Mouse (Mus musculus) adrenal gland, postnatal 14 days (tissue): ENCODE data around the gene Cmbl. TPM values are rescaled to one million over a fixed set of nuclear protein-coding genes. Genes with fewer than 3 reads are reported as not detected.

ENCODE experiments used
- DNase-seq: peaks from one replicate; pipeline ENCODE4 v3.0.0; 2021; ENCODE audit warnings: mixed read lengths
- total RNA-seq: library from RNA; stranded (reverse); gene quantifications from 2 replicates; pipeline ENCODE4 v1.2.3, GENCODE M21; 2021

Cmbl gene
- total RNA-seq, 1 experiment from 2014 or later: 91.6 TPM

DNA sequence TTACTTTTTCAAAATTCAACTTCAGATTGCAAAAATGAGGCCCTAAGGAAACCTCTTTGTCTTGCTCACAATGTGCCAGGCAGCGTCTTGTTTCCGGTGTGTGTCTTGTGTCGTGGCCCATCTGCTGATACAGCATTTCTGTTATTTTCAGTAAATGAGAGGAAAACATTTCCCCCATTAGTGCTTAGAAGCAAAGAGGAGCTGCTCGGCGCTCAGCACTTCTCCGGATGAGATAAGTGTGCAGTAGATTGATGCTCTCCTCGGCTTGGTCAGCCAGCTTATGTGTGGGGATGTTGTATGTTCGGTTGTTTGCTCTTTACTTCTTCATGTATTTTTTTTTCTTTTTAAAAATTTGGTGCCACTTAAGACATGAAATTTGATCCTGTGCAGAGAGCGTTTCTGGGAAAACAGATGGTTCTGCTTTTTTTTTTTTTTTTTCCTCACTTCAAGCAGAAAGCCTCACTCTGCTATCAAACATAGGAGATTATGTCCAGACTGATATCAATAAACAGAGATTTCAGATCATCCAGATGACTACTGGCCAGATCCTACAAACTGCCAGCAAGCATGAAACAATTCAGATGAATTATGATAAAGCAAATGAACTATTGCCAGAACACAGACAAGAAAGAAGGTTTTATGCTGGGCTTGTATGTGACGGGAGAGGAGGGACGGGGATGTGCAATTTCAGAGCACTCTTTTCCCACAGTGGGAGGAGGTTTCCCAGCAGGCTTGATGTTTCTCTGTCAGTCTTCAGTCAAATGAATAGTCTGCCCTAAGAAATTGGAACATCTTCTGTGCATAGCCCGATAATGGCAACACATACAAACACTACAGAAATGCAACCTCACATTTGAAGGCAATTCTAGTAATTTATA is 62.3 kb downstream of the Cmbl start:
- DNase-seq: no peak

DNA sequence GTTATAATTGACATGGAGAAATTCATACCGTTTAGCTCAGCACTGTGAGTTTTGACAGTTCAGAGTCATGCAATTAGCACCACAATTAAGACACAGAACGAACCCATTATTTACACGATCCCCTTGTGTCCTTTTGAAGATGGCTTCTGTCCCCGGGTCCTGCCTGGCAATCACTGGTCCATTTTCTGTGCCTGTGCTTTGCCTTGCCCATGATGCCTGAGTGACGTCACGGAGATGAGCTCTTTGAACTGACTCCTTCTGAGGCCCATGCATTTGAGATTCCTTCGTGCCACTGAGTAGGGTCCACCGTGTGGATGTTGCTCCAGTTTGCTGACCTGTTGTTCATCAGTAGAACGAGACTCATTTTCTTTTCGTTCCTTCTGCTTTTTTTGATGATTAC is 63.0 kb downstream of the Cmbl start:
- DNase-seq: no peak

DNA sequence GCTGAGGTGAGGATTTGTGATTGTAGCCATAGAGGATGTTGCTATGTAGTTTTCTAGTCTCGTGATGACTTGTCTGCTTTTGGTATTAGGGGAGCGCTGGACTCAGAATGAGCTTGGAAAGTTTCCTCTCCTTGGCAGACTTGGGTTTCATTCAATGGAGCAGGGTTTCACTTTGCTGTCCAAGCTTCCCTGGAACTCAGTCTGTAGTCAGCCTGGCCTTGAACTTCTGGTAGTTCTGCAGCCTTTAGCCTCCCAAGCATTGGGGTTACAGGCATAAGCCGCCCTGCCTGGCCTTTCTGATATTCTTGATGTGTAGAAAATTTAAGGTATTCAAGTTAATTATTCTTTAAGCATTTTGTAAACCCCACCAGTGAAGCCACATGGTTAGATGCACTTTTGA is 64.4 kb downstream of the Cmbl start:
- no peak for DNase-seq

DNA sequence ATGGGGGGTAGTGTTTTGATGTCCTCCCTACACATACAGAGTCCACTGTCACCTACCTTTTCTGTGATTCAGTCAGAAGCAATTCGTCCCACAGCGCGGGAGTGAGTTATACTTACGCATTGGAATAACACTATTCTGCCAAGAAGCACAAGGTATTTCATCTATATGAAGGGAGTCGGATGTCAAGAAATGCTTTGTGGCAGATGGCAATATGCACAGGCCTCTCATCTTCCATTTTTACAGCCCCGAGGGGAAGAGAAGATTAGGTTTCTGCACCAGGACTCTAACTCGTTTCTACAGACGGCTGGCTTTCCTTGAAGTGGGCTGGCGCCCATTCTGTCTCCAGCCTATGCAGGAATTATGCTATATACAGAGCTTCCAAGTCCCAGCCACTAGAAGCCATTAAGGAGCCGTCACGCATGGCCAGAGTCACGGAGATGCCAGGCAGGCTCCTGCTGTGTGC is 66.2 kb downstream of the Cmbl start:
- DNase-seq: no peak

DNA sequence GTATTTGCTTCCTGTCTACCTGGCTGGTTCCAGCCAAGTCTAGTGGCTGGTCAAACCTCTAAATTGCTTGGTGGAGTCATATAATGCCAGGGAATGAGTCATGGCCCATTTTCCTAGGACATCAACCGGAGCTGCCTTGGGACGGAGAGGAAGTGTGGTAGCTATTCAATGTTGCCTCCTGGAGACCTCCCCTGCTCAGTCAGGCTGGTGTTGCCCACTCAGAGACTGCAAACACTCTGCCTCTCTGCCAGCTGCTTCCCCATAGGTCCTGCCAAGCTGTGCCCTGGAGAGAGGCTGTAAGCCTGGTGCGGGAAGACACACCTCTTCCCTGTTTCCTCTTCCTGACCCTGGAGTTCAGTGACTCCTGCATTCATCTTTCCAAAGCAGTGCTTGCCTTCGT is 67.3 kb downstream of the Cmbl start:
- DNase-seq: peak; percentile 39

DNA sequence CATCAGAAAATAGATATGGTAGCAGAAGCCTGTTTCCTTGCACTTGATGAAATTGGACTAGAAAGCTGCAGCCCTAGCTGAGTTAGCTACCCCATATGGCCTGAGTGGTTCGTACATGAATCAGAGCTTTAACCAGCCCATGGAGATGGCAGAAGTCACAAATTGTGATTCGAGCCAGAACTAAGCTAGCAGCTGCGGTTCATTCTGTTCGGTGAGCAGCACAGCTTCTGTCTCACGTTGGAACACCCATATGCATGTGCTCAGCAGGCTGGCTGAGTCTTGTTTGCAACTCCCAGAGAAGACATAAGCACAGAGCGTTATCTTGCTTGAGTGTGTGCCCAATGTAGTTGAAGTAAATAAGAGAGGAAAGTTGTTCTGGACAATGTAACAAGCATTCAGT is 69.4 kb downstream of the Cmbl start:
- DNase-seq: no peak

DNA sequence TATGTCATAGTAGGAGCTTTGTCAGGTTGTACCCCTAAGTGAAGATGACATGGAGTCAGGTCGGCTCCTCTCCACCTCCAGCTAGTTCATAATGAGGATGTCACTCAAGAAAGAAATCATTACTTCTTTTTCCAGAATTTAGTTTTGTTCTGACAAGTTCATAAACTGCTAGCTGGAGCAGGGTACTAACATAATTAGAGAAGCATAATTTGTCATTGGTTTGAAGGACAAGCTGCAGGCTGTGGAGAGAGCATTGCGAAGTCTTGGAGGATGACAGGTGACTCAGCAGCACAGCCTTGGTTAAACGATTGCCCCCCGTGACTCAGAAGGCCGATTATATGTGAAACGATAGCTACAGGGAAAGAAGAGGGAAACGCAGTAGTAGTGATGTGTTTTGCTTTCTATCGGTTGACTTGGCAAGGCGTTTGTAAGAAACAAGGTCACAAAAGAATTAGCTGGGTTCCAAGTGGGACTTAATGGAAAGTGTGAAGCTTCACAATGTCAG is 71.0 kb downstream of the Cmbl start:
- peak; percentile 80 for DNase-seq

Other genes with a start within 250 kb of the Cmbl start
- gene Ankrd33b, start 197.7 kb upstream of the Cmbl start, total RNA-seq: 1.6 and 1.9 TPM in 2 replicates
- 1.1 and 2.3 TPM in 2 replicates for gene Ropn1l, start 111.7 kb upstream of the Cmbl start, total RNA-seq
- 105 TPM in 2 replicates for gene March6, start 34.3 kb upstream of the Cmbl start, total RNA-seq
- 290 and 308 TPM in 2 replicates for gene Cct5, start 36.4 kb downstream of the Cmbl start, total RNA-seq
- gene Fam173b, start 36.5 kb downstream of the Cmbl start, total RNA-seq: 17.1 and 21.7 TPM in 2 replicates